Mouse (Mus musculus) layer of hippocampus, adult 2 months (tissue): ENCODE data around the gene Agap2. TPM values are rescaled to one million over a fixed set of nuclear protein-coding genes. Genes with fewer than 3 reads are reported as not detected.

Experiments
- DNase-seq, 2 experiments: peaks; one replicate each; pipeline ENCODE4 v3.0.0; 2022; ENCODE audit warnings: low spot score in 2 of 2
- H3K27ac ChIP-seq: fragments of 200-600 bp; 2 replicates; pipeline ENCODE4 v1.8.1; 2022
- H3K4me3 ChIP-seq: fragments of 200-600 bp; 2 replicates; pipeline ENCODE4 v1.8.1; 2022; ENCODE audit warnings: mild to moderate bottlenecking
- CTCF ChIP-seq: fragments of 200-600 bp; conservative IDR thresholded peaks from 2 replicates; pipeline ENCODE4 v1.8.1; 2022; ENCODE audit warnings: antibody characterized with exemption, mild to moderate bottlenecking, moderate library complexity
- total RNA-seq, 2 experiments: library from RNA; stranded (reverse); gene quantifications; 2 replicates each; pipeline ENCODE4 v1.2.3; 2021

The Agap2 gene
- total RNA-seq, 2 experiments from 2014 or later: 820 to 844 TPM

DNA sequence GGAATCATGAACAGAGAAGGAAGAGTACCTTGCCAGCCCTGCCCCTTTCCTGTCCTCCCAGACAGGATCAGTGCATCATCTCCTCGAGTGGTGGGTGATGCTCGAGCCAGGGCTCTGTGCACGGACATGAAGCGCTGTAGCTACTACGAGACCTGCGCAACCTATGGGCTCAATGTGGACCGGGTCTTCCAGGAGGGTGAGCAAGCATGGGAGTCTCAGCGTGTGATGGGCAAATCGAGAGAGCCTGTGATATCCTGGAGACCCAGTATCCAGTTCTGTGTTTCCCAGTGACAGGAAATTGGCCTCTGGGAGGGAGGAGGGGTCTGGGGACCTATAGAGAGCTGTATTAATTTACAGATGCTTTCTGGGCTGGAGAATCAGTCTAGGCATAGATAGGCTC lies 10.0 kb downstream of the Agap2 start:
- no peak overlapping the region for H3K4me3 ChIP-seq
- no peak for DNase-seq
- TF ChIP-seq CTCF: no peak
- H3K27ac ChIP-seq: no peak overlapping the region

DNA sequence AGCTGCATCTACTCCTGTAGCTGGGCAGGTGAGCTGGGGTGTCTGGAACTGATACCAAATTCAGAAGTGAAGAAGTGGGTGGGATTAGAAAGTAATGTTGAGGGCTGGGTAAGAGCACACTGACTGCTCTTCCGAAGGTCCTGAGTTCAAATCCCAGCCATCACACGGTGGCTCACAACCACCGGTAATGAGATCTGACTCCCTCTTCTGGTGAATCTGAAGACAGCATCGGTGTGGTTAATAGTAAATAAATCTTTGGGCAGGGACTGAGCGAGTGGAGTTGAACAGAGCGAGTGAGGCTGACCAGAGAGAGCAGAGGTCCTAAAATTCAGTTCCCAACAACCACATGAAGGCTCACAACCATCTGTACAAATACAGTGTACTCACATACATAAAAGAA lies 10.5 kb downstream of the Agap2 start:
- peak; percentile 59 for TF ChIP-seq CTCF
- Histone ChIP-seq H3K4me3 (no peak overlapping the region), H3K27ac (no peak overlapping the region)
- DNase-seq: no peak

DNA sequence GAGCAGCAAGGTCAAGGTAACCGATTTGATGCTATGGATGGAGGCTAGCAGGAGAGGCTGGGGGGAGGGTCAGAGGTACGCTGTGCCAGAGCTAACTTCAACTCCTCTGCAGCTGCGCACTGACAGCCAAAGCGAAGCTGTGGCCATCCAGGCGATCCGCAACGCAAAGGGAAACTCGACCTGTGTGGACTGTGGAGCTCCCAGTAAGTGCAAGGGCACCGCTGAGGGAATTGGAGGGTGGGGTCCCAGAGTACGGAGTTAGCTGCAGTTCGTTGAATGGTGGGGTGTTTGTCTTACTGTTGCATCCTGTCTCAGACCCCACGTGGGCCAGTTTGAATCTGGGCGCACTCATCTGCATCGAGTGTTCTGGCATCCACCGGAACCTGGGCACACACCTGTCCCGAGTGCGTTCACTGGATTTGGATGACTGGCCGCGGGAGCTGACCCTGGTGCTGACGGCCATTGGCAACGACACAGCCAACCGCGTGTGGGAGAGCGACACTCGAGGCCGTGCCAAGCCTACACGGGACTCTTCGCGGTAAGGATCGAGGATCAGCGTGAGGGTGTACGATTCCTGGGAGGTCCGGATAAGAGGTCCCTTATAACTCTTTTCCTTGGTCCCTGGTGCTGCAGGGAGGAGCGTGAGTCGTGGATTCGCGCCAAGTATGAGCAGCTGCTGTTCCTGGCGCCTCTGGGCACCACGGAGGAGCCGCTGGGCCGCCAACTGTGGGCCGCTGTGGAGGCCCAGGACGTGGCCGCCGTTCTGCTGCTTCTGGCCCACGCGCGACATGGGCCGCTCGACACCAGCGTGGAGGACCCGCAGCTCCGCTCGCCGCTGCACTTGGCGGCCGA lies 15.7 kb downstream of the Agap2 start:
- TF ChIP-seq CTCF: no peak
- DNase-seq: no peak
- peak overlapping the region; percentile 80 for H3K27ac ChIP-seq
- peak overlapping the region; percentile 35 for H3K4me3 ChIP-seq

DNA sequence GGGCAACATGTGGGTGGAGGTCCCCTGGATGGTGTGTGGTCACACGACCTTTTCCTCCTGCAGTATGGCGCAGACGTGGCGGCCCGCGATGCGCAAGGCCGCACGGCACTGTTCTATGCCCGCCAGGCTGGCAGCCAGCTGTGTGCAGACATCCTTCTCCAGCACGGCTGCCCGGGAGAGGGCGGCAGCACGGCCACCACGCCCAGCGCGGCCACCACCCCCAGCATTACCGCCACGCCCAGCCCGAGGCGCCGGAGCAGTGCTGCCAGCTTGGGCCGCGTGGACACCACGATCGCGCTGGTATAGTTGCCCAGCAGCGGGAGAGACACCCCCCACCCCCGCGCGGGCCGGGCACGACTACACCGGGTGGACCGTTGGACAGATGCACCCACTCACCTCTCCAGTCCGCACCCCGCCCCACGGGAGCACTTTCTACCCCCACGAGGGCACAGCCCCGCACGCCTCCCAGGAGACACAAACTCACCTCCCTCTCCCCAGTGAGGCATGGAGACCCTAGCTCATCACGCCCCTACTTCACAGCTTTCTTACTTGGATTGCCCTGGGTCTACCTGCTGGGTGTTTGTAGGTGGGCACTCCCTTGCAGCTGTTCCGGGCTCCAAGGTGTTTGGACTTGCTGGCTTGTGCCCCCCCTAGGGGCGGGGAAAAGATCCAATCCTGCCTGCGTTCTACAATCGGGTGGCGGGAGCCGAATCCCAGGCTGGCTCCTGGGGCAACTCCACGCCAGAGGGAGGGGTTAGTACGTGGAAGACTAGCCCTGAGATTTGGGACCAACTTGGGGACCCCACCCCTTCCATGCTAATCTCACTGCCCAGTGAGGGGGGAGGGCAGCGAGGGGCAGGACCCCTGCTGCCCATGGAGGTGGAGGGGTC lies 16.7 kb downstream of the Agap2 start:
- DNase-seq: peak in 1 of 2 experiments; percentile 25
- peak; percentile 47 for TF ChIP-seq CTCF
- Histone ChIP-seq H3K4me3 (peak overlapping the region; percentile 35), H3K27ac (peak overlapping the region; percentile 80)

DNA sequence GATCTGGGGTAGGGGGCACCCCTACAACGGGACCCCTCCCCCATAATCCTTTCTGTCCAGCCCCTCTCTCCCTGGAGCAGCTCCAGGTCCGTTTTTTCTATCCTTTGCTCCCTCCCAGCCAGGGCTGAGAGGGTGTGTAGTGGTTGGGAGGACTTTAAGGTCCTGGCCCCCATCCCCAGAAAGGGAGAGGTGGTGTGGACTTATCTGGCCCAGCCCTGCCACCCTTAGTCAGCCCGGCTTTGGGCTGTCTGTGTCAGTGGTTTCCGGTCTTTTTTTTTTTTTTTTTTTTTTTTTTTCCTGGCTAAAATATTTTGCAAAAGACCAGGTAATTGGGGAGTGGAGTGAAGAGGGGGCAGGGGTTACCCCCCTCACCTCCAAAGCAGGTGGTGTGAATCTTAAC lies 17.7 kb downstream of the Agap2 start:
- Histone ChIP-seq H3K4me3 (no peak overlapping the region), H3K27ac (0 out of 2 replicates have a peak overlapping the region, but pooled peaks have one; percentile 76)
- no peak for DNase-seq
- no peak for TF ChIP-seq CTCF

DNA sequence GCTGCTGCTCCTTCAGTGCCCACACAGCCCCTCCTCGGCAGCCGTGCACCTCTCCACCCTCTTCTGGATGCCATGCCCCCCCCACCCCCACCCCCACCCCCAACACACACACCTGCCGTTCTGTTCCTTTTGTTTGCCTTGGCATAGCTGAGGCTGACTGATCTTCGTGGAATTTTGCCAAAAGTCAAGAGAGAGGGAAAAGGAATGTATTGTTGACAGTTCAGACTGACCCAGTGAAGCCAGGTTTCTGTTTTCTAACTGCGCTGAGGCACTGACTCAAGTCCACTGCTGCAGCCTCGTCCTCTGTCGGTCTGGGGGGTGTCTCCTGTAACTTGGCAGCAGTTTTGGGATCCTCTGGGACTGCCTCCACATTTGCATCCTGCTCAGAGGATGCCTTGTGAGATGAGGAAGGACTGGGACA lies 19.3 kb downstream of the Agap2 start:
- Histone ChIP-seq H3K27ac (peak overlapping the region; percentile 76), H3K4me3 (no peak overlapping the region)
- no peak for TF ChIP-seq CTCF
- DNase-seq: no peak

DNA sequence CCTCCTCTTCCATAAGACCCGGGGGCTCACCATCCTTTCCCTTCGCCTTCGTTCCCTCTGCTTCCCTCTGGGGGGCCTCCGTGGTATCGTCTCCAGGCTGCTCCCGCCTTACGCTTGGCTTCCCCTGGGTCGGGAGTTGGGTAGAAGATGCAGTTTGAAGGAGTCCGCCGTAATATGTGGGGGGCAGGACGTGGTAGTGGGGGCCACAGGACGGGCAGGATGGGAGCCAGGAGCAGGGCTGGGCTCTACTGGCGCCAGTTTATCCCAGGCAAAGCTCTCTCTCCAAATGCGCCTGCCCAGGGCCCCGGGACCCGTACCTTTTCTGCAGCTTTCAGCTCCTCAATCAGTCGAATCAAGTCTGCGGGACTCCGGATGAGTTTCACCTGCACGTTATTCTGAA lies 23.4 kb downstream of the Agap2 start:
- Histone ChIP-seq H3K27ac (no peak overlapping the region), H3K4me3 (no peak overlapping the region)
- no peak for DNase-seq
- TF ChIP-seq CTCF: peak; percentile 44

DNA sequence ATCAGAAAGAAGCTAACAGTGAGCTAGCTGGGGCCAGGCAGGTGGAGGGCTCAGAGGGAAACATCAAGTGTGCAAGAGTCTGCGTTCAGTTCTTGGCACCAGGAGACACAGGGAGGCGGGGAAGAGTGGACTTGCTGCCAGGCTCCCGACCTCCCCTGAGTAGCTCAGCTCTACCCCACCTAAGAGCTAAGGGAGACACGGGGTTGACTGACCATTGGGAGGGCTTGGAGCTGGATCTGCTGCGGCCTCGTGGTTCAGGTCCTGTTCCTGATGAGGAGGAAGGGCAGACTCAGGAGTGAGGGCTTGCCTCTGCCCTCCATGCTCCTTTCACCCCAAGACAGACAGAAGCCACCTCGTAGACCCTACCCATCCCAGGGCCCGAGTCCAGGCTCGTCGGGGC lies 24.1 kb downstream of the Agap2 start:
- Histone ChIP-seq H3K27ac (no peak overlapping the region), H3K4me3 (no peak overlapping the region)
- DNase-seq: no peak
- TF ChIP-seq CTCF: no peak

DNA sequence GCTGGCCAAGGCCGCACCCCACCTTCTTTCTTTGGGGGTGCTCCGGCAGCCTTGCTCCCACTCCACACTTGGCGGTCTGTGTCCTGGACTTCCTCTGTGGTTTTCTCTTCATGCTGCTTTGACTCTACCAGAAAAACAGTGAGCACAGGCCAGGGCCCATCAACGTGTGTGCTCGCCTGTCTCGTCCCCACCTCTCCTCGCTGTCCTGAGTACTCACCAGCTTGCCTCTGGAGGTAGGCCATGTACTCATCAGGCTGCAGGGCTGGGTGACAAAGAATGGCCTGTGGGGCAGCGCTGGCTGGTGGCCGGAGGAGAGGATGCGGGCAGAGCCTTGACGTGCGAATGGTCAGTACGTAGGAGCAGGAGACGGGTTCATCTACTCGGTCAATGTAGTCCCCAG lies 24.8 kb downstream of the Agap2 start:
- DNase-seq: no peak
- TF ChIP-seq CTCF: no peak
- H3K27ac ChIP-seq: no peak overlapping the region
- no peak overlapping the region for H3K4me3 ChIP-seq

DNA sequence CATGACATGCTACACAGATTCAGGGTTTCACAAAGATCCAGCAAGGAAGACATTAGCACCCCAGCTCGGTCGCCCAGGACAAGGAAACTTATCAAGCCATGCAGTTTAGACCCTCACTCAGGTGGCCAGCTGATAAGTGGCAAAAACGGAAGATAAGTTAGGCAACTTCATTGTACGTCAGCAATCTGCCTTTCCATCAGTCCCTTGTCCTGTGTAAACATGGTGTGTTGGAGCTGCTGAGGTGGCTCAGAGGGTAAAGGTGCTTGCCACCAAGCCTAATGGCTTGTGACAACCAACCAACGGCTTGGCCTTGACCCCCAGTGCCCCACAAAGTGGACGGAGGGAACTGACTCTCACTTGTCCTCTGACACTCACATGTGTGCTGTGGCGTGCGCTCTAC lies 25.3 kb downstream of the Agap2 start:
- DNase-seq: no peak
- no peak overlapping the region for H3K27ac ChIP-seq
- no peak overlapping the region for H3K4me3 ChIP-seq
- TF ChIP-seq CTCF: no peak

DNA sequence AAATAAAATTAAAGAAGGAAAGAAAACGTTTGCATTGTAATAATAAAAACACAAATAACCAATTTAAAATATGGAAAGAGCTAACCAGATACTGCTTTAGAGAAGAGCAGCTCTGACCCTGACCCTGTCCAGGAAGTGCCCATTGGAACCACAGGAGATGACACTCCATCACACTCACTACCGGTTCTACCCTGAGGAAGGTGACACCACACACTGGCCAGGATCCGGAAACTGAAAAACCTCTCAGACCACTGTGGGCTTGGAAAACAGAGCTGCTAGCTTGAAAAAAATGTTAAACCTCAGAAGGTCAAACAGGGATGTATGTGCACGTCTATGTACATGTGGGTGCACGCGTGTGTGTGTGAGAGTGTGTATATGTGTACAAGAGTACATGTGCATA lies 26.1 kb downstream of the Agap2 start:
- Histone ChIP-seq H3K27ac (no peak overlapping the region), H3K4me3 (no peak overlapping the region)
- DNase-seq: no peak
- no peak for TF ChIP-seq CTCF

DNA sequence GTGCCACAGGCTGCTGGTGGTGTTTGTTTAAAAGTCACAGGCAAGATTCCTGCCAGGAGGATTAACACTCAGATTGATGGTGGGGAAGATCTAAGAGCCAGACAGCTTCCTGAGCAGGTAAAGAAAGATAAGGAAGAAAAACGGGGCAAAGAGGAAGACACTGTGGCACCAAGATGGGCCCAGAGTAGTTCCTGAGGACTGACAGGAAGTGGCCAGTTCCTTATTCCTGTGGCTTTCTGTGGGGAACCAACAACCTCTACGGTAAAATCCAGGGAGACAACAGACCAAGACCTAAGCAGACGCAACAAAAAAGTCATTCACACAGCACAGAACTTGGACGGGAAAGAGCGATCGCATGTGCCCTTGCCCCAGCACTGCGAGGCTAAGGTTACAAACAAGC lies 28.5 kb downstream of the Agap2 start:
- H3K4me3 ChIP-seq: no peak overlapping the region
- DNase-seq: no peak
- no peak overlapping the region for H3K27ac ChIP-seq
- no peak for TF ChIP-seq CTCF

DNA sequence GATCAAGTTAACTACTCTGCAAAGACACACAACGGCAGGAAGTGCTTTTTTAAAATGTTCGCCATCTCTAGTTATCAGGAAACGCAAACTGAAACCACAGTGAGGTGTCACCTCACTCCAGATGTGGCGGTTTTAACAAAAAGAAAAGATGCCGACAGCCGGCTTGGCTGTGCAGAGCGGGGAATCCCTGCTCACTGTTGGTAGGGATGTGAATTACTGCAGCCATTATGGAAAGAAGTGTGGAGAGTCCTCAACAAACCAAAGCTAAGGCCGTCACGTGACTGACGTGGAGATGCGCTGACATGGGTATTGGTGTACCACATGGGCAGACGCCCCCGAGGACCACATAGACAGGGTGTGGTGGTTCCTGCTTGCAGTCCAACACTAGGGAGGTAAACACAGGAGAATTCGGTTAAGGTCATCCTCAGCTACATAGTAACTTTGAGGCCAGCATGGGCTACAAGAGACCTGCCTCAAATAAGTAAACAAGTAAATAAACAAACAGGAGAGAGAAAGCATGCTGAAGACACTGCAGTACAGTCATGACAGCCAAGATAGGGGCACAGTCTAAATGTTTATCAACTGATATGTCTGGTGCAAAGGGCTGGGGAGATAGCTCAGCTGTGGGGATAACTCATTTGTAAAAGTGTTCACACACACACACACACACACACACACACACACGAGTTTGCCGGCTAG lies 32.6 kb downstream of the Agap2 start:
- Histone ChIP-seq H3K4me3 (no peak overlapping the region), H3K27ac (no peak overlapping the region)
- no peak for TF ChIP-seq CTCF
- DNase-seq: no peak
